Mouse (Mus musculus) thymus, postnatal 4 days (tissue): ENCODE data around the gene Zfp800.

Source experiments
- DNase-seq: peaks from one replicate; pipeline ENCODE4 v3.0.0; 2021

The Zfp800 gene

GRCm38 (mm10) chr6:28308929-28309328 is 88.9 kb downstream of the Zfp800 start:
- no peak for DNase-seq

- DNase-seq: no peak
Observed at GRCm38 (mm10) chr6:28306702-28307101, 91.1 kb downstream of the Zfp800 start.

- DNase-seq: no peak
Observed at GRCm38 (mm10) chr6:28296306-28296705, 101.5 kb downstream of the Zfp800 start.

- DNase-seq: no peak
Observed at GRCm38 (mm10) chr6:28295581-28295980, 102.2 kb downstream of the Zfp800 start.

GRCm38 (mm10) chr6:28292810-28293209 is 105.0 kb downstream of the Zfp800 start:
- no peak for DNase-seq

- no peak for DNase-seq
Observed at GRCm38 (mm10) chr6:28279886-28280285, 117.9 kb downstream of the Zfp800 start.

- no peak for DNase-seq
Observed at GRCm38 (mm10) chr6:28262198-28262621, 135.6 kb downstream of the Zfp800 start.

GRCm38 (mm10) chr6:28261307-28262197 is 136.3 kb downstream of the Zfp800 start:
- DNase-seq: peak; percentile 86

- peak; percentile 50 for DNase-seq
Observed at GRCm38 (mm10) chr6:28260425-28261191, 137.2 kb downstream of the Zfp800 start.

- DNase-seq: no peak
Observed at GRCm38 (mm10) chr6:28259750-28260149, 138.1 kb downstream of the Zfp800 start.

GRCm38 (mm10) chr6:28258440-28258839 is 139.4 kb downstream of the Zfp800 start:
- no peak for DNase-seq

GRCm38 (mm10) chr6:28257772-28258171 is 140.0 kb downstream of the Zfp800 start:
- DNase-seq: no peak

GRCm38 (mm10) chr6:28252790-28253189 is 145.0 kb downstream of the Zfp800 start:
- no peak for DNase-seq

GRCm38 (mm10) chr6:28248211-28248610 is 149.6 kb downstream of the Zfp800 start:
- DNase-seq: no peak

GRCm38 (mm10) chr6:28232618-28233361 is 165.0 kb downstream of the Zfp800 start:
- no peak for DNase-seq

GRCm38 (mm10) chr6:28228085-28228484 is 169.7 kb downstream of the Zfp800 start:
- no peak for DNase-seq

- DNase-seq: no peak
Observed at GRCm38 (mm10) chr6:28221017-28221416, 176.8 kb downstream of the Zfp800 start.

- DNase-seq: no peak
Observed at GRCm38 (mm10) chr6:28218386-28218785, 179.4 kb downstream of the Zfp800 start.

- peak; percentile 84 for DNase-seq
Observed at GRCm38 (mm10) chr6:28215268-28215954, 182.4 kb downstream of the Zfp800 start.

- DNase-seq: no peak
Observed at GRCm38 (mm10) chr6:28214658-28215267, 183.0 kb downstream of the Zfp800 start.

GRCm38 (mm10) chr6:28203454-28203853 is 194.4 kb downstream of the Zfp800 start:
- no peak for DNase-seq

GRCm38 (mm10) chr6:28202833-28203232 is 195.0 kb downstream of the Zfp800 start:
- DNase-seq: no peak
